Mouse (Mus musculus) myocyte (in vitro differentiated cells): ENCODE data around the gene Runx2. TPM values are rescaled to one million over a fixed set of nuclear protein-coding genes. Genes with fewer than 3 reads are reported as not detected.

Experiments used
- H3K27me3 ChIP-seq: one replicate; pipeline ENCODE4 v1.6.1; 2011; ENCODE audit not compliant: control insufficient read depth, insufficient read depth, insufficient read length
- H3K36me3 ChIP-seq: one replicate; pipeline ENCODE4 v1.6.1; 2011; ENCODE audit not compliant: control insufficient read depth, insufficient read depth
- H3K4me2 ChIP-seq: one replicate; pipeline ENCODE4 v1.6.1; 2011; ENCODE audit warnings: low read depth, control low read depth
- H3K4me3 ChIP-seq: one replicate; pipeline ENCODE4 v1.5.1; 2011; ENCODE audit warnings: mild to moderate bottlenecking, control low read depth, moderate library complexity
- H3K79me2 ChIP-seq: one replicate; pipeline ENCODE4 v1.6.1; 2011; ENCODE audit not compliant: control insufficient read depth, insufficient read depth
- H3ac ChIP-seq: one replicate; pipeline ENCODE4 v1.6.1; 2011; ENCODE audit not compliant: control insufficient read depth, insufficient read length
- CEBPB ChIP-seq: IDR thresholded peaks from 2 replicates; pipeline ENCODE4 v1.6.1; 2011; ENCODE audit warnings: mild to moderate bottlenecking, moderate library complexity; ENCODE audit not compliant: poor library complexity, insufficient read depth, severe bottlenecking
- E2F4 ChIP-seq: IDR thresholded peaks from one replicate; pipeline ENCODE4 v1.6.1; 2011; ENCODE audit warnings: mild to moderate bottlenecking, control low read depth, moderate library complexity; ENCODE audit not compliant: insufficient read depth
- MAX ChIP-seq: IDR thresholded peaks from one replicate; pipeline ENCODE4 v1.6.1; 2011; ENCODE audit warnings: low read depth, mild to moderate bottlenecking, control low read depth
- MYOD1 ChIP-seq, 3 experiments: IDR thresholded peaks; one replicate each; pipeline ENCODE4 v1.6.1; 2011; ENCODE audit warnings: control low read depth in 2 of 3, low read depth in 2 of 3, mild to moderate bottlenecking in 2 of 3, moderate library complexity in 1 of 3; ENCODE audit not compliant: insufficient read length in 2 of 3, control insufficient read depth in 1 of 3
- MYOG ChIP-seq, 3 experiments: IDR thresholded peaks; one replicate each; pipeline ENCODE4 v1.6.1; 2011; ENCODE audit warnings: control low read depth in 2 of 3, low read depth in 2 of 3, mild to moderate bottlenecking in 2 of 3; ENCODE audit not compliant: insufficient read length in 2 of 3, control insufficient read depth in 1 of 3, insufficient read depth in 1 of 3
- POLR2A ChIP-seq: IDR thresholded peaks from one replicate; pipeline ENCODE4 v1.6.1; 2011; ENCODE audit warnings: low read depth, mild to moderate bottlenecking, control low read depth, moderate library complexity; ENCODE audit not compliant: insufficient read length
- POLR2AphosphoS2 ChIP-seq: IDR thresholded peaks from one replicate; pipeline ENCODE4 v1.6.1; 2011; ENCODE audit warnings: low read depth, control low read depth; ENCODE audit not compliant: insufficient read length
- REST ChIP-seq: IDR thresholded peaks from one replicate; pipeline ENCODE4 v1.6.1; 2011; ENCODE audit warnings: mild to moderate bottlenecking, control low read depth, moderate library complexity; ENCODE audit not compliant: insufficient read depth, insufficient read length
- SRF ChIP-seq: IDR thresholded peaks from one replicate; pipeline ENCODE4 v1.6.1; 2011; ENCODE audit warnings: low read depth; ENCODE audit not compliant: control insufficient read depth, insufficient read length
- TCF12 ChIP-seq: IDR thresholded peaks from one replicate; pipeline ENCODE4 v1.6.1; 2011; ENCODE audit warnings: mild to moderate bottlenecking, control low read depth; ENCODE audit not compliant: poor library complexity, insufficient read depth, severe bottlenecking
- TCF3 ChIP-seq: IDR thresholded peaks from one replicate; pipeline ENCODE4 v1.6.1; 2011; ENCODE audit warnings: low read depth, control low read depth; ENCODE audit not compliant: insufficient read length
- USF1 ChIP-seq: IDR thresholded peaks from one replicate; pipeline ENCODE4 v1.6.1; 2011; ENCODE audit warnings: low read depth, mild to moderate bottlenecking, control low read depth, moderate library complexity
- polyA plus RNA-seq: library from polyadenylated mRNA; unstranded; fragments of >200 nt; fragmentation: generic; extraction: Trizol; gene quantifications from one replicate; pipeline ENCODE4 v1.2.1, GENCODE M21; 2012; ENCODE audit warnings: missing spikeins

The Runx2 gene
- polyA plus RNA-seq, 1 experiment: 6.7 TPM

GRCm38 (mm10) chr17:44569020-44569621 is 245.5 kb downstream of the Runx2 start:
- H3K79me2 ChIP-seq: no peaks in the 10 kb centered on the region
- no peak overlapping the region for H3ac ChIP-seq
- no peaks in the 10 kb centered on the region for H3K36me3 ChIP-seq
- no peak overlapping the region for H3K4me2 ChIP-seq
- no peak for TF ChIP-seq MAX
- no peak for TF ChIP-seq CEBPB
- no peak for TF ChIP-seq SRF
- TF ChIP-seq TCF12: no peak
- TF ChIP-seq MYOG (IDR thresholded peaks at IDR 0.05; ENCODE audit: control insufficient read depth in 1 of 3, insufficient read depth in 1 of 3, insufficient read length in 2 of 3, low read depth in 2 of 3): no peak
- no peaks in the 10 kb centered on the region for H3K27me3 ChIP-seq
- H3K4me3 ChIP-seq: no peak overlapping the region

GRCm38 (mm10) chr17:44566992-44567391 is 247.6 kb downstream of the Runx2 start:
- H3K27me3 ChIP-seq: no peaks in the 10 kb centered on the region
- no peaks in the 10 kb centered on the region for H3K79me2 ChIP-seq
- TF ChIP-seq REST (no peak), TCF12 (no peak), SRF (no peak), USF1 (no peak), CEBPB (no peak), MYOG (IDR thresholded peaks at IDR 0.05; ENCODE audit: control insufficient read depth in 1 of 3, insufficient read depth in 1 of 3, insufficient read length in 2 of 3, low read depth in 2 of 3) (no peak), E2F4 (no peak), MYOD1 (IDR thresholded peaks at IDR 0.05; ENCODE audit: control insufficient read depth in 1 of 3, insufficient read length in 2 of 3, low read depth in 2 of 3) (no peak), POLR2A (no peak), POLR2AphosphoS2 (no peak), MAX (no peak), TCF3 (no peak)

GRCm38 (mm10) chr17:44565884-44566515 is 248.6 kb downstream of the Runx2 start:
- TF ChIP-seq TCF3 (no peak), MYOG (IDR thresholded peaks at IDR 0.05; ENCODE audit: control insufficient read depth in 1 of 3, insufficient read depth in 1 of 3, insufficient read length in 2 of 3, low read depth in 2 of 3) (no peak), POLR2A (no peak), POLR2AphosphoS2 (no peak), REST (no peak), SRF (no peak), TCF12 (no peak), CEBPB (no peak), USF1 (no peak), E2F4 (no peak), MYOD1 (IDR thresholded peaks at IDR 0.05; ENCODE audit: control insufficient read depth in 1 of 3, insufficient read length in 2 of 3, low read depth in 2 of 3) (no peak), MAX (no peak)
- Histone ChIP-seq H3K79me2 (no peaks in the 10 kb centered on the region), H3K4me3 (no peak overlapping the region), H3K4me2 (no peak overlapping the region), H3ac (no peak overlapping the region), H3K27me3 (no peaks in the 10 kb centered on the region), H3K36me3 (no peaks in the 10 kb centered on the region)

More at GRCm38 (mm10) chr17:44566992-44567391, 247.6 kb downstream of the Runx2 start:
- no peak overlapping the region for H3K4me2 ChIP-seq
- no peak overlapping the region for H3ac ChIP-seq
- no peak overlapping the region for H3K4me3 ChIP-seq
- no peaks in the 10 kb centered on the region for H3K36me3 ChIP-seq

DNA sequence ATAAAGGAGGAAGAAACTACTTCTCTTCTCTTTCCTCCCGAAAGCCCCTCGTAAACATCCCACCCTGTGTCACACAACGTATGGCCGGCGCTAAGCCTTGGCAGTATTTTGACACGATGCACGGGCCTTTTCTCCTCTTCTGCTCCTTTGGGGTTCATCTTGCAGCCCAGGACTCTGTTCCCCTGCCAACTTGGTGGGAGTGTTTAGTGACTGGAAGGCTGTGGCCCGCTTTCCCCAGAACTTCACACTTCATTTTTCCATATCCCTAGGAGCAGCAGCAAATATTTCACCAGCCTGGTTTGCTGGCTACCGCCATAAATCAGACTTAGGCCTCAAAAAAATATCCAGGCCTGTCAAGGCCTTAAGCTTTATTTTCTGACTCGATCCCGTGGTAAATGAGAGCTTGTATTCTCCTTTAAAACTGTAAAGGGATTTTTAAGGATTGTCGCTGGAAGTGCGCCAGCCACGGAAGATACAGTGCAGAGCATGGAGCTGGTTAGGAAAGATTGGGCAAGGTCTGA is 249.2 kb downstream of the Runx2 start:
- no peaks in the 10 kb centered on the region for H3K79me2 ChIP-seq
- H3K4me2 ChIP-seq: no peak overlapping the region
- no peak overlapping the region for H3ac ChIP-seq
- no peaks in the 10 kb centered on the region for H3K27me3 ChIP-seq
- H3K4me3 ChIP-seq: no peak overlapping the region
- TF ChIP-seq MAX: no peak
- no peak for TF ChIP-seq MYOD1 (IDR thresholded peaks at IDR 0.05; ENCODE audit: control insufficient read depth in 1 of 3, insufficient read length in 2 of 3, low read depth in 2 of 3)
- no peak for TF ChIP-seq POLR2A
- no peak for TF ChIP-seq E2F4
- no peak for TF ChIP-seq SRF
- TF ChIP-seq POLR2AphosphoS2: no peak
- TF ChIP-seq TCF3: no peak
- TF ChIP-seq USF1: no peak
- no peak for TF ChIP-seq CEBPB
- no peak for TF ChIP-seq TCF12
- no peaks in the 10 kb centered on the region for H3K36me3 ChIP-seq

DNA sequence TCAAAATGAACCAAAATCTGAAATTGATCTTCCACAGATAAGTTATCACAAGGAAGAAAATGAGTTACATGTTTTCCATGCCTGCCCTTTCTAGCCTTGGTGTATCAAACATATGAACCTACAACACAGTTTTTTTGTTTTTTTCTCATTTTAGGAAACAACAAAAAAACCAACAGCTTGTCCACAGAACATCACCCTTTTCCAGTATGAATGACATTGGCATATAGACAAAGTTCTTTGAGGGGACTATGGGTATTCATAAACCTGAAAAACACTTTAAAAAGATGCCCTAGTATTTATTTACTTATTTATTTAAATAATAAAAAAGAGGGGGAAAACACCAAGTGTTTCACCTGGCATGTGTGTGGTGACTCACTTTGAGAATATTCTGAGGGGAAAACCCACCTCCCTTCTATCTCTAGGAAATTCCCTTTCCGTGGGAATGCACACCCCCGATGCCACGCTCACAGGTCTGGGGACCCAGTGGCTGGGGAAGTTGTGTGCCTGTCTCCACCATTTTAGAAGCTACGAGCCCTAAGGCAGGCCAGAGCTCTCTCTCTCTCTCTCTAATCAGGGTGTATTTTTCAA is 249.9 kb downstream of the Runx2 start:
- Histone ChIP-seq H3K4me3 (no peak overlapping the region), H3ac (no peak overlapping the region), H3K27me3 (no peaks in the 10 kb centered on the region), H3K4me2 (no peak overlapping the region), H3K79me2 (no peaks in the 10 kb centered on the region), H3K36me3 (no peaks in the 10 kb centered on the region)
- TF ChIP-seq E2F4: no peak
- no peak for TF ChIP-seq TCF3
- TF ChIP-seq CEBPB: no peak
- TF ChIP-seq POLR2AphosphoS2: no peak
- no peak for TF ChIP-seq MYOD1 (IDR thresholded peaks at IDR 0.05; ENCODE audit: control insufficient read depth in 1 of 3, insufficient read length in 2 of 3, low read depth in 2 of 3)
- TF ChIP-seq SRF: no peak
